Mouse (Mus musculus): ENCODE results near the gene Sytl3. TPM values are rescaled to one million over a fixed set of nuclear protein-coding genes. Genes with fewer than 3 reads are reported as not detected.
A peak's percentile ranks its signal among the peaks of the same experiment; 100 is the strongest.

Sytl3 gene
- total and polyA plus RNA-seq, 2 experiments from 2014 or later: 0.18 TPM; not detected in 1

DNA sequence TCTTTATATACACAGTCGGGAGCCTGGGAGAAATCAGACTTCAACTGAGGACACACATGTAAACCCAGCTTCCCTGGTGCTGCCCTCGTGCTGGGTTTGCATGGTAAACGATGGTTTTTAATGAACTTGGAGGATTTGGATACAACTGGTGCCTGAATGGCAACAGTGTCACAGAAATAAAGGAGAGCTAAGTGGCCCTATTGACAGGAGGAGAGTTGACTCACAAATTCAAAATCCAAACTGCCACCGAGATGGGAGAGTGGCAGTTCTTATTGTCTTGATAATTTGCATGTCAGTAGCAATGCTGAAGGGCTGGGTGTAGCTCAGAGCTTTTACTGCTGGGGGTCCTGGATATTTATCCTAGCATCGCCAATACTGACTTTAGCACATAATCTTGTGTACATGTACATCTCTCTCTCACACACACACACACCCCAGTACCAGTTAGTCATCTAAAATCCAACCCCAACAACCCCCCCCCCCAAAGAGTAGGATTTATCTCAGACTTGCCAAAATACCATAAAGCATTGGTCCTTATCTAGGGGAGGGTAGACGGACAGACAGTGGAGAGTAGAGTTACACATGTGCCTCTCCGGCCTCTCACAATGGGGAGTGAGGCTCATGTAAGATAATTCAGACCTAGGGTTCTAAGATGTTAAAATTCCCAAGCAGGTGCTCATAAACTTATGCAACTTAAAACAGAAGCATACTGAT is 104.8 kb downstream of the Sytl3 start:
- no peak for ATAC-seq (ENCODE audit: insufficient read depth, low read depth)
- H3K9ac ChIP-seq (replicated peaks; ENCODE audit: low read depth, low read length): no peak overlapping the region
- H3K4me2 ChIP-seq (ENCODE audit: low read depth, low read length): no peak overlapping the region
- no peaks in the 10 kb centered on the region for H3K9me3 ChIP-seq (replicated peaks; ENCODE audit: control insufficient read depth, low read length)
- no peak for TF ChIP-seq CTCF (IDR thresholded peaks at IDR 0.05; ENCODE audit: low read depth)
- no peak for TF ChIP-seq EP300 (IDR thresholded peaks at IDR 0.05; ENCODE audit: low read depth)
- no peaks in the 10 kb centered on the region for H3K27me3 ChIP-seq (ENCODE audit: control insufficient read depth, insufficient read depth, low read length)
- no peak overlapping the region for H3K4me3 ChIP-seq (ENCODE audit: low read depth, low read length)
- peaks cover 45% of the 10 kb centered on the region for H3K4me1 ChIP-seq (ENCODE audit: control insufficient read depth, insufficient read depth)
- DNase-seq (ENCODE audit: low spot score): no peak
- WGBS: 49% methylated on average over 7 of the region's 7 CpGs
- no peak overlapping the region for H3K27ac ChIP-seq (ENCODE audit: low read depth)
- H3K36me3 ChIP-seq (replicated peaks; ENCODE audit: control insufficient read depth, insufficient read depth, low read length): peaks cover 6% of the 10 kb centered on the region; the same call in 1 of the 2 replicates

DNA sequence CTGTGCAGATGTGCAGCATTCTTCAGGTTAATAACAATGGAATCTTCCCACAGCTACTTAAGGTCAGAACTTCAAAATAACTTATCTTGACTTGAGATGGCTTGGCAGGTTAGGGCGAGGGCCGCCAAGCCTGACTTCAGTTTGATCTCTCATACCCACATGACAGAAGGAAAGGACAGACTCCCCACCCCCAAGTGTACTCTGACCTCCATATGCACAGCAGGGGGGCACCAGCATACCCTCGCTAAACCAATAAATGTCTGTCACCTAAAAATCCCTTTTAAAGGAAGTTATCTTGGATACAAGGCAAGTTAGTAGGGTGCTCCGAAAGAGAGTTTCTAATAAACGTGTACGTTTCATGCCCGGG is 105.3 kb downstream of the Sytl3 start:
- Histone ChIP-seq H3K4me1 (ENCODE audit: control insufficient read depth, insufficient read depth) (peaks cover 50% of the 10 kb centered on the region), H3K9ac (replicated peaks; ENCODE audit: low read depth, low read length) (no peak overlapping the region), H3K27me3 (ENCODE audit: control insufficient read depth, insufficient read depth, low read length) (no peaks in the 10 kb centered on the region), H3K27ac (ENCODE audit: low read depth) (no peak overlapping the region), H3K4me3 (ENCODE audit: low read depth, low read length) (no peak overlapping the region), H3K4me2 (ENCODE audit: low read depth, low read length) (no peak overlapping the region), H3K9me3 (replicated peaks; ENCODE audit: control insufficient read depth, low read length) (no peaks in the 10 kb centered on the region), H3K36me3 (replicated peaks; ENCODE audit: control insufficient read depth, insufficient read depth, low read length) (peaks cover under 1% of the 10 kb centered on the region; the same call in 1 of the 2 replicates)
- TF ChIP-seq CTCF (IDR thresholded peaks at IDR 0.05; ENCODE audit: low read depth): no peak
- no peak for TF ChIP-seq EP300 (IDR thresholded peaks at IDR 0.05; ENCODE audit: low read depth)
- WGBS: 75% methylated on average over 7 of the region's 7 CpGs
- DNase-seq (ENCODE audit: low spot score): no peak
- no peak for ATAC-seq (ENCODE audit: insufficient read depth, low read depth)

DNA sequence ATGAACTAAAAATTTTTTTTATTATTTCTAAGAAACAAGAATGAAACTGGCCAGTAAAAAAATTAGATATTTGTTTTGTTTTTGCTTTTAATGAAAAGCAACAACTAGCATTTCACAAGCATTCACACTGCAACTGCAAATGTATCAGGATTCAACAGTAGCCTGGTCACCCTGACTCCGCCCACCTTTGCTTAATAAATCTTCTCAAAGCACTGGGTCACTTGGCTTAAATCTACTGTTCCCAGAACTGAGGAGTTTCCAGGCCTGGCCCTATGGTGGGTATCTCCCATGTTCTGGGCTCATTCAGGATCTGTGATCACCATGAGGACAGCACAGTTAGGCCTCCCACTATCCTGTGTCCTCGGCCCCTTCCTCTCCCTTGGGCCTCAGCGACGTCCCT is 105.8 kb downstream of the Sytl3 start:
- DNase-seq (ENCODE audit: low spot score) (no peak), ATAC-seq (ENCODE audit: insufficient read depth, low read depth) (no peak)
- Histone ChIP-seq H3K9ac (replicated peaks; ENCODE audit: low read depth, low read length) (no peak overlapping the region), H3K4me3 (ENCODE audit: low read depth, low read length) (no peak overlapping the region), H3K4me2 (ENCODE audit: low read depth, low read length) (no peak overlapping the region), H3K9me3 (replicated peaks; ENCODE audit: control insufficient read depth, low read length) (no peaks in the 10 kb centered on the region), H3K4me1 (ENCODE audit: control insufficient read depth, insufficient read depth) (peaks cover 53% of the 10 kb centered on the region), H3K27me3 (ENCODE audit: control insufficient read depth, insufficient read depth, low read length) (no peaks in the 10 kb centered on the region), H3K36me3 (replicated peaks; ENCODE audit: control insufficient read depth, insufficient read depth, low read length) (no peaks in the 10 kb centered on the region), H3K27ac (ENCODE audit: low read depth) (peak overlapping the region; percentile 93)
- WGBS: 86% methylated on average over 4 of the region's 4 CpGs
- TF ChIP-seq CTCF (IDR thresholded peaks at IDR 0.05; ENCODE audit: low read depth): no peak
- no peak for TF ChIP-seq EP300 (IDR thresholded peaks at IDR 0.05; ENCODE audit: low read depth)

DNA sequence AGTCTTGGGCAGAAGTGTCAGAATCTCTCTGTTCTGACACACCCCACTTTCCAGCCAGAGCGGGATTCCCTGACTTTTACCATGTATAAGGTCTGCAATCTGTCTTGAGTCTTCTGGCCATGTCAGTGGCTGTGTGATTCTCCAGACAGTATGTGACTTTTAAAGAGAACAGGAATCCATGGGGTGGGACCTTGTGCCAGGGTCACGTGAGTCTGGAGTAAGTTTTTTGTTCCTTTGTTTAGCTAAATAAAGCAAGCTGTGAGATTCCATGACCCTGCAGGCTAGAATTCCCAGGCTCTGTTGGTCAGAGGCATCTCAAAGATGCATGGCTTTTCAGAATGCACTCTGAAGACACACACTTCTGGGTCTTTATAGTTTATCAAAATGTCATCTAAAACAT is 107.0 kb downstream of the Sytl3 start:
- Histone ChIP-seq H3K9ac (replicated peaks; ENCODE audit: low read depth, low read length) (no peak overlapping the region), H3K4me1 (ENCODE audit: control insufficient read depth, insufficient read depth) (peaks cover 53% of the 10 kb centered on the region), H3K9me3 (replicated peaks; ENCODE audit: control insufficient read depth, low read length) (no peaks in the 10 kb centered on the region), H3K36me3 (replicated peaks; ENCODE audit: control insufficient read depth, insufficient read depth, low read length) (no peaks in the 10 kb centered on the region), H3K4me2 (ENCODE audit: low read depth, low read length) (no peak overlapping the region), H3K4me3 (ENCODE audit: low read depth, low read length) (no peak overlapping the region), H3K27ac (ENCODE audit: low read depth) (peak overlapping the region; percentile 93), H3K27me3 (ENCODE audit: control insufficient read depth, insufficient read depth, low read length) (no peaks in the 10 kb centered on the region)
- WGBS: 24% methylated on average over 2 of the region's 2 CpGs
- 0 out of 2 replicates have a peak, but pooled peaks have one; percentile 5 for ATAC-seq (ENCODE audit: insufficient read depth, low read depth)
- TF ChIP-seq EP300 (IDR thresholded peaks at IDR 0.05; ENCODE audit: low read depth) (no peak), CTCF (IDR thresholded peaks at IDR 0.05; ENCODE audit: low read depth) (no peak)
- DNase-seq (ENCODE audit: low spot score): no peak

DNA sequence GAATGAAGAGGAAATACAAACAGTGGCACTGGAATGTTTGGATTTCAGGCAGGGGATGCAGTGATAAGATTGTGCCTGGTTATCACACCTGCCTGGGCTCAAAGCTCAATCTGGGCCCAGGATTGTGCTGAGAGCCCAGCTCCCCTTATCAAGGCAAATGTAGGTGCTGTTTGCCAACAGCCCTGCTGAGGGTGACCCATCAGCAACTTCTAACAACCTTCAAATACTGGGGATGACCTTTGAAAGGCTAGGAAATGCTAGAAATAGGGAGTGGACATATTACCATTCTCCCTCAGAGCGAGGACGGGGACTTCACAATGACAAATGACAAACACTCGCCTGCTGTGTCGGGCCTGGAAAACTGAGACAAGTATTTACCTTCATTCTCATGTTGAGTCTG is 107.9 kb downstream of the Sytl3 start:
- no peak for ATAC-seq (ENCODE audit: insufficient read depth, low read depth)

DNA sequence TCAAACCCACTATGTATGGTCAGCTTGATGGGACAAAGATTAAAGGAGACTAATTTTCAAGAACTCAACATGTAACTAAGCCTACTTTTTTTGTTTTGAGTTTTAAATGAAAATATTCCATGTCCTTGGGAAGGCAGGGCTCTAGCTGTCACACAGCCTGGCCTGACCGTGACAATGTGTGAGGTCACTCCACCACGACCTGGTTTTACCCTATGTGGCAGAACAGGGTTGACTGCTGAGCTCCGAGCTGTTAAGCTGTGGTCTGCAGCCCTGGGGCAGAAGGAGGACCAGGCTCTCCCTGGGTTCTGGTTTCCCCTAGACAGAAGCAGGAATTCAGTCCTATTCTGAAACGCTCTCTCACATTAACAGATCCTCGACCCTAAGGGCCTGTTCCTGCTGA is 108.9 kb downstream of the Sytl3 start:
- Histone ChIP-seq H3K4me1 (ENCODE audit: control insufficient read depth, insufficient read depth) (peaks cover 70% of the 10 kb centered on the region), H3K36me3 (replicated peaks; ENCODE audit: control insufficient read depth, insufficient read depth, low read length) (no peaks in the 10 kb centered on the region), H3K4me3 (ENCODE audit: low read depth, low read length) (no peak overlapping the region), H3K4me2 (ENCODE audit: low read depth, low read length) (no peak overlapping the region), H3K27me3 (ENCODE audit: control insufficient read depth, insufficient read depth, low read length) (no peaks in the 10 kb centered on the region), H3K9me3 (replicated peaks; ENCODE audit: control insufficient read depth, low read length) (no peaks in the 10 kb centered on the region), H3K27ac (ENCODE audit: low read depth) (peak overlapping the region; percentile 93), H3K9ac (replicated peaks; ENCODE audit: low read depth, low read length) (no peak overlapping the region)
- DNase-seq (ENCODE audit: low spot score) (no peak), ATAC-seq (ENCODE audit: insufficient read depth, low read depth) (no peak; the same call in 1 of the 2 replicates)
- WGBS: 37% methylated on average over 5 of the region's 5 CpGs
- no peak for TF ChIP-seq CTCF (IDR thresholded peaks at IDR 0.05; ENCODE audit: low read depth)
- no peak for TF ChIP-seq EP300 (IDR thresholded peaks at IDR 0.05; ENCODE audit: low read depth)

More for the DNA sequence above, 107.9 kb downstream of the Sytl3 start:
- TF ChIP-seq CTCF (IDR thresholded peaks at IDR 0.05; ENCODE audit: low read depth): no peak
- whole genome bisulfite sequencing: 41% methylated on average over 4 of the region's 4 CpGs
- Histone ChIP-seq H3K9ac (replicated peaks; ENCODE audit: low read depth, low read length) (no peak overlapping the region), H3K36me3 (replicated peaks; ENCODE audit: control insufficient read depth, insufficient read depth, low read length) (no peaks in the 10 kb centered on the region), H3K27ac (ENCODE audit: low read depth) (peak overlapping the region; percentile 93), H3K4me2 (ENCODE audit: low read depth, low read length) (no peak overlapping the region), H3K9me3 (replicated peaks; ENCODE audit: control insufficient read depth, low read length) (no peaks in the 10 kb centered on the region), H3K27me3 (ENCODE audit: control insufficient read depth, insufficient read depth, low read length) (no peaks in the 10 kb centered on the region), H3K4me1 (ENCODE audit: control insufficient read depth, insufficient read depth) (peaks cover 61% of the 10 kb centered on the region), H3K4me3 (ENCODE audit: low read depth, low read length) (no peak overlapping the region)
- DNase-seq (ENCODE audit: low spot score): no peak
